Mouse (Mus musculus) spleen, adult 2 months (tissue): ENCODE data around the gene Trp53. TPM values are rescaled to one million over a fixed set of nuclear protein-coding genes. Genes with fewer than 3 reads are reported as not detected.
A peak's percentile ranks its signal among the peaks of the same experiment; 100 is the strongest.
"Not testable (repeated sequence)": the region's sequence is repeated elsewhere in the genome, so short reads cannot be mapped to it uniquely, and the experiment has no call there.

ENCODE experiments used
- DNase-seq, 2 experiments: peaks; one replicate each; pipeline versions ENCODE4 v3.0.0 to v3.0.0-alpha.2; 2012 to 2021; ENCODE audit warnings: low spot score in 2 of 2, low read depth in 1 of 2
- H3K27ac ChIP-seq: fragments of 200-500 bp; 2 replicates; pipeline ENCODE4 v1.5.1; 2012; ENCODE audit warnings: low read length, inconsistent platforms; ENCODE audit not compliant: insufficient read depth
- H3K27me3 ChIP-seq: fragments of 200-500 bp; 2 replicates; pipeline ENCODE4 v1.6.1; 2012; ENCODE audit warnings: mild to moderate bottlenecking, moderate library complexity, low read length, inconsistent platforms; ENCODE audit not compliant: control insufficient read depth, insufficient read depth
- H3K36me3 ChIP-seq: fragments of 200-500 bp; 2 replicates; pipeline ENCODE4 v1.6.1; 2012; ENCODE audit warnings: mild to moderate bottlenecking, low read length, inconsistent platforms; ENCODE audit not compliant: control insufficient read depth, insufficient read depth
- H3K4me1 ChIP-seq: fragments of 200-500 bp; 2 replicates; pipeline ENCODE4 v1.6.1; 2011; ENCODE audit warnings: inconsistent platforms; ENCODE audit not compliant: control insufficient read depth, insufficient read depth, insufficient read length
- H3K4me3 ChIP-seq: fragments of 200-500 bp; 2 replicates; pipeline ENCODE4 v1.5.1; 2011; ENCODE audit warnings: mild to moderate bottlenecking, inconsistent platforms; ENCODE audit not compliant: insufficient read depth, insufficient read length; ENCODE audit errors: extremely low read depth
- CTCF ChIP-seq: fragments of 200-500 bp; IDR thresholded peaks from 2 replicates; pipeline ENCODE4 v1.5.1; 2011; ENCODE audit warnings: mild to moderate bottlenecking, inconsistent platforms; ENCODE audit not compliant: insufficient read depth, insufficient read length, insufficient replicate concordance; ENCODE audit errors: extremely low read depth
- POLR2A ChIP-seq: fragments of 200-500 bp; IDR thresholded peaks from 2 replicates; pipeline ENCODE4 v1.6.1; 2011; ENCODE audit warnings: low read depth, low read length, inconsistent platforms
- WGBS: fragments of 180-500 bp; shearing (Covaris S2); methylation state at CpG from one replicate; pipeline ENCODE4 v1.1.7; 2018; 5-methylcytosine and 5-hydroxymethylcytosine counted together
- polyA plus RNA-seq: library from polyadenylated mRNA; depleted of rRNA; stranded (reverse); fragments of >200 nt; gene quantifications from 2 replicates; pipeline ENCODE4 v1.2.3, GENCODE M21; 2012; rRNA removed

Trp53 gene
- polyA plus RNA-seq: 105 and 144 TPM in 2 replicates

DNA sequence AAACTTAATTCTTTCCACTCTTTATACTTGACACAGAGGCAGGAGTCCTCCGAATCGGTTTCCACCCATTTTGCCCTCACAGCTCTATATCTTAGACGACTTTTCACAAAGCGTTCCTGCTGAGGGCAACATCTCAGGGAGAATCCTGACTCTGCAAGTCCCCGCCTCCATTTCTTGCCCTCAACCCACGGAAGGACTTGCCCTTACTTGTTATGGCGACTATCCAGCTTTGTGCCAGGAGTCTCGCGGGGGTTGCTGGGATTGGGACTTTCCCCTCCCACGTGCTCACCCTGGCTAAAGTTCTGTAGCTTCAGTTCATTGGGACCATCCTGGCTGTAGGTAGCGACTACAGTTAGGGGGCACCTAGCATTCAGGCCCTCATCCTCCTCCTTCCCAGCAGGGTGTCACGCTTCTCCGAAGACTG is at the start of gene Trp53, which contains the start of gene Wrap53:
Gene Trp53 (plus strand): TSS at position 269 of the 424 bp plus-strand sequence.
Gene Wrap53 (minus strand): TSS at position 165 of the 424 bp plus-strand sequence.
- H3K4me1 ChIP-seq: peaks cover 10% of the 10 kb centered on the region; the same call in 1 of the 2 replicates
- no peaks in the 10 kb centered on the region for H3K36me3 ChIP-seq
- peak; percentile 55; the same call in 1 of the 2 replicates for TF ChIP-seq POLR2A
- TF ChIP-seq CTCF: no peak
- peak within 1 kb of the TSS; percentile 94 for H3K27ac ChIP-seq
- H3K27me3 ChIP-seq: no peaks in the 10 kb centered on the region
- DNase-seq: peak; percentile 86 to 95
- peak within 1 kb of the TSS; percentile 100 for H3K4me3 ChIP-seq
- 1% methylated on average over 13 of the region's 13 CpGs for whole genome bisulfite sequencing

DNA sequence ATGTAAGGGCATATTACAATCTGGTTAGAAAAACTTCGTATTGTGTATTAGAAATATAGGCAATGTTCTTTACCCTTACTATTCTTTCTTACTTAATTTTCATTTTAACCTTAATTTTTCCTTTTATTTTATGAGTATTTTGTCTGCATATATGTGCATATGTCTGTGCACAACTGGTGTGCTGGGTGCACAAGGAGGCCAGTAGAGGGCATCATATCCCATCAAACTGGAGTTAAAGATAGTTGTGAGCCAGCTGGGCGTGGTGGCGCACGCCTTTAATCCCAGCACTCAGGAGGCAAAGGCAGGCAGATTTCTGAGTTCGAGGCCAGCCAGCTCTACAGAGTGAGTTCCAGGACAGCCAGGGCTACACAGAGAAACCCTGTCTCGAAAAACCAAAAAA is 49.4 kb upstream of the Trp53 start:
- H3K27me3 ChIP-seq, H3K36me3 ChIP-seq, H3K27ac ChIP-seq, H3K4me3 ChIP-seq, H3K4me1 ChIP-seq, DNase-seq: not testable (repeated sequence)
- 89% methylated on average over 6 of the region's 6 CpGs for WGBS

DNA sequence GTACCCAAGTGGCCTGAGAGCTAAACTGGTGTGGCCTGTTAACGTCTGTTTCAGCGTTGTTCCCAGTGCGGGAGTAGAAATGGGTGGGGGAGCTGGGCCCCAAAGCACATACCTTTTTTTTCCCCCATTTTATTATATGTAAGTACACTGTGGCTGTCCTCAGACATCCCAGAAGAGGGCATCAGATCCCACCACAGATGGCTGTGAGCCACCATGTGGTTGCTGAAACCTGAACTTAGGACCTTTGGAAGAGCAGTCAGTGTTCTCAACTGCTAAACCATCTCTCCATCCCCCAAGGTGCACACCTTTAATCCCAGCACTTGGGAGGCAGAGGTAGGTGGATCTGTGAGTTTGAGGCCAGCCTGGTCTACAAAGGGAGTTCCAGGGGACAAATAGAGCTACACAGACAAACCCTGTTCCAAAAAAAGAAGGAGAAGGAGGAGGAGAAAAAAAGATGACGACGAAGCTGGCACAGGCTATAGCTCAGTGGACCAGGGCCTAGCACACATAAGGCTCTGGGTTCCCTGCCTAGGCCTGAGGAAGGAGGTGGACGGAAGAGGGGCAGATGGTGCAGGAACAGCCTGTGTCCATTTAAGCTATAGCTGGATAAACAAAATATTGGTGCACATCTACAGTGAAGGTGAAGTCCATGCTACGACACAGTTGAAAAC is 47.5 kb upstream of the Trp53 start:
- no peaks in the 10 kb centered on the region for H3K4me1 ChIP-seq
- TF ChIP-seq CTCF (no peak), POLR2A (no peak)
- no peak overlapping the region for H3K27ac ChIP-seq
- H3K4me3 ChIP-seq: no peak overlapping the region
- WGBS: 80% methylated on average over 7 of the region's 7 CpGs
- H3K36me3 ChIP-seq: no peaks in the 10 kb centered on the region
- no peak for DNase-seq
- H3K27me3 ChIP-seq: no peaks in the 10 kb centered on the region

DNA sequence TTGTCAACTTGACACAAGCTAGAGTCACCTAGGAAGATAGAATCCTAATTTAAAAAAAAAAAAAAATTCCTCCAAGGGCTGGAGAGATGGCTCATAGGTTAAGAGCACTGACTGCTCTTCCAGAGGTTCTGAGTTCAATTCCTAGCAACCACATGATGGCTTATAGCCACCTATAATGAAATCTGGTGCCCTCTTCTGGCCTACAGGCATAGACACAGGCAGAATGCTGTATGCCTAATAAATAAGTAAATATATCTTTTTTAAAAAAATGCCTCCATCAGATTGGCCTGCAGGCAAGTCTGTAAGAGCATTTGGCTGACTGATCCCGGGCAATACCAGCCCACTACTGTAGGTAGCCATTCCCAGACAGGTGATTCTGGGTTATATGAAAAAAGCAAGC is 45.2 kb upstream of the Trp53 start:
- no peak for DNase-seq
- TF ChIP-seq POLR2A (no peak), CTCF (no peak)
- H3K4me1 ChIP-seq: no peaks in the 10 kb centered on the region
- no peak overlapping the region for H3K4me3 ChIP-seq
- no peaks in the 10 kb centered on the region for H3K36me3 ChIP-seq
- H3K27me3 ChIP-seq: no peaks in the 10 kb centered on the region
- no peak overlapping the region for H3K27ac ChIP-seq
- 83% methylated on average over 1 of the region's 1 CpGs for WGBS

DNA sequence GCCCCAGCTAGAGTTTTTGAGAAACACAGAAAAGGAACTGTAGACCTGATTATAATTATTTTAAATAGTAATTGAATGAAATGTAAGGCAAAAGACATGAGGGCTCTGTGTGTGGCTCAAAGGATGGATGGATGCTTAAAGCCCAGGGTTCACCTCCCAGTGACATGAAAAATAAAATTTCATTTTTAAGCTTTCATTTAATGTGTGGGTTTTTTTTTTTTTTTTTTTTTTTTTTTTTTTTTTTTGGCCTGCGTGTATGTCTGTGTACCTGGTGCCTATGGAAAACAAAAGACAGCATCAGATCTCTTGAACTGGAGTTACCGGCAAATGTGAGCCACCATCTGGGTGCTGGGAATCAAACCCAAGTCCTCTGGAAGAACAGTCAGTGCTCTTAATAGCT is 39.5 kb upstream of the Trp53 start:
- no peaks in the 10 kb centered on the region for H3K27me3 ChIP-seq
- no peaks in the 10 kb centered on the region for H3K36me3 ChIP-seq
- 90% methylated on average over 2 of the region's 2 CpGs for WGBS
- H3K27ac ChIP-seq: no peak overlapping the region
- no peak for DNase-seq
- no peaks in the 10 kb centered on the region for H3K4me1 ChIP-seq
- no peak overlapping the region for H3K4me3 ChIP-seq
- TF ChIP-seq CTCF (no peak), POLR2A (no peak)

DNA sequence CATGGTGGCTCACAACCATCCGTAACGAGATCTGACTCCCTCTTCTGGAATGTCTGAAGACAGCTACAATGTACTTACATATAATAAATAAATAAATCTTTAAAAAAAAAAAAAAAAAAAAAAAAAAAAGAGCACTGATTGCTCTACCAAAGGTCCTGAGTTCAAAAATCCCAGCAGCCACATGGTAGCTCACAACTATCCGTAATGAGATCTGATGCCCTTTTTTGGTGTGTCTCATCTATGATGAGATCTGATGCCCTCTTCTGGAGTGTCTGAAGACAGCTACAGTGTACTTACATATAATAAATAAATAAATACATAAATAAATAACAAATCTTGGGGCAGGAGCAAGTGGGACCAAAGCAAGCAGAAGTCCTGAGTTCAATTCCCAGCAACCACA is 38.4 kb upstream of the Trp53 start:
- not testable (repeated sequence) for H3K4me1 ChIP-seq, H3K4me3 ChIP-seq, DNase-seq, H3K27ac ChIP-seq, H3K27me3 ChIP-seq, H3K36me3 ChIP-seq
- 68% methylated on average over 3 of the region's 3 CpGs for WGBS

DNA sequence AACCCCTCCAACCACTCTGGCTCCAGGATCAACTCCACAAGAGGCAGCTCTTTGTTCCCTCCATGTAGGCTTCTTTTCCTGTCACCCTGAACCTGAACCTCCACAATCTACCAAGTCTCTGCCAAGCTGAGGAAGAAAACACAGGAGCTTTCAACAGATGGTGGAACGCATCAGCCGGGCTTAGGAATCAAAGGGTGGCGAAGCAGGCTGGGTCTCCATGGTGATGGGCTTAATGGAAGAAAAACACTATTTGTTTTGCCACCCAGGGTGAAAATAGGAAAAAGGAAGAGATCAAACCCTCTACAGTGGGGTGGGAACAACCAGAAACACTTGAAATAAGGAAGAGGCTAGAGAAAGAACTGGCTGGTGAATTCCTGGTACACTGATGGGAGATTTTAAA is 36.6 kb upstream of the Trp53 start:
- Histone ChIP-seq H3K4me3 (no peak overlapping the region), H3K27me3 (peaks cover 5% of the 10 kb centered on the region; the same call in 1 of the 2 replicates), H3K27ac (no peak overlapping the region), H3K4me1 (peaks cover 5% of the 10 kb centered on the region), H3K36me3 (no peaks in the 10 kb centered on the region)
- no peak for TF ChIP-seq CTCF
- no peak for TF ChIP-seq POLR2A
- 91% methylated on average over 3 of the region's 3 CpGs for WGBS
- no peak for DNase-seq
